Mouse (Mus musculus) kidney, postnatal 10 days (tissue): ENCODE measurements at regions not wholly inside any gene's neighbourhood (a gene's known extent, or its start where the extent isn't known, plus 50 kb on each side); places are given as distances from the start of the nearest gene placed in this dataset.

ENCODE experiments used
- DNase-seq: peaks from one replicate; pipeline ENCODE4 v3.0.0; 2021; ENCODE audit warnings: mixed read lengths

GRCm38 (mm10) chr9:113601451-113601850 lies 106.6 kb downstream of the Pdcd6ip start:
- DNase-seq: no peak

GRCm38 (mm10) chr9:113587260-113587659 lies 120.8 kb downstream of the Pdcd6ip start:
- no peak for DNase-seq

GRCm38 (mm10) chr9:113586477-113586876 lies 121.6 kb downstream of the Pdcd6ip start:
- no peak for DNase-seq

- DNase-seq: no peak
Observed at GRCm38 (mm10) chr9:113578221-113578620, 129.8 kb downstream of the Pdcd6ip start.

GRCm38 (mm10) chr9:113568849-113569248 lies 139.2 kb downstream of the Pdcd6ip start:
- DNase-seq: no peak

GRCm38 (mm10) chr9:113567705-113568104 lies 140.4 kb downstream of the Pdcd6ip start:
- no peak for DNase-seq

- no peak for DNase-seq
Observed at GRCm38 (mm10) chr9:113566620-113567019, 141.4 kb downstream of the Pdcd6ip start.

GRCm38 (mm10) chr9:113553911-113554310 lies 154.1 kb downstream of the Pdcd6ip start:
- DNase-seq: no peak

GRCm38 (mm10) chr9:113547458-113547857 lies 160.6 kb downstream of the Pdcd6ip start:
- DNase-seq: no peak

GRCm38 (mm10) chr9:113528586-113528985 lies 179.5 kb downstream of the Pdcd6ip start:
- peak; percentile 68 for DNase-seq

- DNase-seq: no peak
Observed at GRCm38 (mm10) chr9:113524307-113524706, 183.8 kb downstream of the Pdcd6ip start.

GRCm38 (mm10) chr9:113523173-113523572 lies 184.9 kb downstream of the Pdcd6ip start:
- DNase-seq: no peak

- peak; percentile 9 for DNase-seq
Observed at GRCm38 (mm10) chr9:113519727-113520126, 188.3 kb downstream of the Pdcd6ip start.

GRCm38 (mm10) chr9:113518482-113518881 lies 189.6 kb downstream of the Pdcd6ip start:
- no peak for DNase-seq

- no peak for DNase-seq
Observed at GRCm38 (mm10) chr9:113517756-113518155, 190.3 kb downstream of the Pdcd6ip start.

- DNase-seq: no peak
Observed at GRCm38 (mm10) chr9:113515703-113516020, 192.4 kb downstream of the Pdcd6ip start.

- peak; percentile 16 for DNase-seq
Observed at GRCm38 (mm10) chr9:113514846-113515702, 193.0 kb downstream of the Pdcd6ip start.

GRCm38 (mm10) chr9:113511302-113511701 lies 196.8 kb downstream of the Pdcd6ip start:
- DNase-seq: no peak

- no peak for DNase-seq
Observed at GRCm38 (mm10) chr9:113509368-113509767, 198.7 kb downstream of the Pdcd6ip start.

GRCm38 (mm10) chr9:113508821-113509220 lies 199.2 kb downstream of the Pdcd6ip start:
- no peak for DNase-seq

GRCm38 (mm10) chr9:113507561-113508460 lies 200.2 kb downstream of the Pdcd6ip start:
- DNase-seq: no peak

GRCm38 (mm10) chr9:113499246-113499645 lies 208.8 kb downstream of the Pdcd6ip start:
- no peak for DNase-seq

- no peak for DNase-seq
Observed at GRCm38 (mm10) chr9:113496176-113496732, 211.8 kb downstream of the Pdcd6ip start.
